Mouse (Mus musculus): ENCODE measurements around the gene Ptprb. TPM values are rescaled to one million over a fixed set of nuclear protein-coding genes. Genes with fewer than 3 reads are reported as not detected.

Ptprb gene
- polyA plus RNA-seq, 1 experiment = 0.02 TPM

DNA sequence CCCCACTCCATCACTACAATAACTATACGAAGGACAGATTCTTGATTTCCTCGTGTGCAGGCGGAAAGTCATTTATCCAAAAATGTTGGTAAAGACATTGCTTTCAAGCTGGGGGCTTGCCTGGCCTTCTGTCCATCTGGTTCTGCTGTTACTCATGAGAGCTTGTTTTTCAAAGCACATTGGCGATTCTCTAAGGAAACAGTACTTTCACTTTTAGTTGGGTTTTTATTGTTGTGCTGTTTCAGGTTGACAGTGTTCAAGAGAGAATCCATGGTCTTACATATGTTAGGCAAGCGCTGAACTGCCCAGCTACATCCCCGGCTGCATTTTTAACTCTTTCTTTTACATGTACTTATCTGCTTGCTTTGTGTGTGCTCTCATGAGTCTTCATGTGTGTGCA, 73.7 kb downstream of the Ptprb start:
- TF ChIP-seq TAL1 (IDR thresholded peaks at IDR 0.05; ENCODE audit: low read length) (no peak), GATA1 (IDR thresholded peaks at IDR 0.05; ENCODE audit: low read length) (no peak)
- H3K36me3 ChIP-seq (ENCODE audit: control insufficient read depth) = no peaks in the 10 kb centered on the region

DNA sequence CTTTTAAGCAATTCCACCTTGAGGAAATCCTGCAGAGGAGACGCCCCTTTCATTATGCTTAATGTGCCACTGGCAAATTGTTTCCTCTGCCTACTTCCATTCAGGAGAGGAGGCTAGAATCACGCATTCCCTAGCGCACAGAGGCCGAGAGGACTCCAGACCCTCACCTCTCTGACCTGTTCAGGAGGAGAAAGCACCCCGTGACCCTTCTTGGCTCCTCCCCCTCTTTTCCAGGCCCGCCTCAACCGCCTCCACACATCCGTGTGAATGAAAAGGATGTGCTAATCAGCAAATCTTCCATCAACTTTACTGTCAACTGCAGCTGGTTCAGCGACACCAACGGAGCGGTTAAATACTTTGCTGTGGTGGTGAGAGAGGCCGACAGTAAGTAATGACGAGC, 75.2 kb downstream of the Ptprb start:
- TF ChIP-seq TAL1 (IDR thresholded peaks at IDR 0.05; ENCODE audit: low read length) (no peak), GATA1 (IDR thresholded peaks at IDR 0.05; ENCODE audit: low read length) (no peak)
- Histone ChIP-seq H3K4me1 (ENCODE audit: control insufficient read depth) (no peaks in the 10 kb centered on the region), H3K4me3 (replicated peaks) (no peak overlapping the region), H3K36me3 (ENCODE audit: control insufficient read depth) (no peaks in the 10 kb centered on the region), H3K27me3 (ENCODE audit: control insufficient read depth) (no peaks in the 10 kb centered on the region), H3K9me3 (ENCODE audit: control insufficient read depth, low read length) (no peaks in the 10 kb centered on the region)

More for the DNA sequence above, 73.7 kb downstream of the Ptprb start:
- Histone ChIP-seq H3K9me3 (ENCODE audit: control insufficient read depth, low read length) (peaks cover 3% of the 10 kb centered on the region; the same call in 1 of the 2 replicates), H3K4me3 (replicated peaks) (no peak overlapping the region), H3K4me1 (ENCODE audit: control insufficient read depth) (no peaks in the 10 kb centered on the region), H3K27me3 (ENCODE audit: control insufficient read depth) (no peaks in the 10 kb centered on the region)

DNA sequence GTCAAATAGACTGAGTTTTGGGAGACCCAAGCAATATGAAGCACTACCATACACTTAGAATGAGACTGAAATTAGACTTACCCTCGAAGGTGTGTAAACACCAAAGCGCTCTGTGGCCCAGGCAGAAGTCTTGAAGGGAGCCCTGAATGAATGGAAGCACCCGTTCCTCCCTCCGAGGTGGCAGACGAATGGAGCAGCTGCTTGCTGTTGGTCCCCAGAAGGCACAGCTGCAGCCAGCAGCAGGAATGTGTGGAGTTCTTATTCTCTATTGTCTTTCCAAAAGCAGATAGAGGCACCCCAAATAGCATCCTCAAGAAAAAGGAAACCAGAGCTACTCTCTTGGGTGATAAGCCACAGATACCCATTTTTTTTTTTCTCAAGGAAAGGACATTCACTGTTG, 79.0 kb downstream of the Ptprb start:
- H3K4me1 ChIP-seq (ENCODE audit: control insufficient read depth) = no peaks in the 10 kb centered on the region
- H3K4me3 ChIP-seq (replicated peaks) = no peak overlapping the region
- TF ChIP-seq GATA1 (IDR thresholded peaks at IDR 0.05; ENCODE audit: low read length) = no peak
- TF ChIP-seq TAL1 (IDR thresholded peaks at IDR 0.05; ENCODE audit: low read length) = no peak
- no peaks in the 10 kb centered on the region for H3K9me3 ChIP-seq (ENCODE audit: control insufficient read depth, low read length)
- no peaks in the 10 kb centered on the region for H3K27me3 ChIP-seq (ENCODE audit: control insufficient read depth)
- no peaks in the 10 kb centered on the region for H3K36me3 ChIP-seq (ENCODE audit: control insufficient read depth)

DNA sequence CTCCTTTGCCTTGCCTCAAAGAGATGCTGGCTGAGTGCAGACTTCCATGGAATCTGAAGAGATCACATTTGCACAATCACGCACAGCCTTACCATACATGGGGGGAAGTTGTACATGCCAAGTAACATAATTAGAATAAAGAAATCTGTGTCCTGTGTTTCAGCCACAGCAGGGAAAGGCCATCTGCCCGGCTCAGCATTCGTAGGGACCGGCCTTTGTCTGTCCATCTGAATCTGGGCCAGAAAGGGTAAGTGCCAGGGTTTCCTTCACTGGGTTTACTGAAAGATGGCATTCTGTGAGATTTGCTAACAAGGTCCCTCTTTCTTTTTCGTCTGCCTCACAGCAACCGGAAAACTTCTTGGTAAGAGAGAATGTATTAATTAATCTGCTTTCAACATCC, 86.9 kb downstream of the Ptprb start:
- no peaks in the 10 kb centered on the region for H3K9me3 ChIP-seq (ENCODE audit: control insufficient read depth, low read length)
- no peaks in the 10 kb centered on the region for H3K4me1 ChIP-seq (ENCODE audit: control insufficient read depth)
- no peak for TF ChIP-seq TAL1 (IDR thresholded peaks at IDR 0.05; ENCODE audit: low read length)
- TF ChIP-seq GATA1 (IDR thresholded peaks at IDR 0.05; ENCODE audit: low read length) = no peak
- H3K36me3 ChIP-seq (ENCODE audit: control insufficient read depth) = no peaks in the 10 kb centered on the region
- H3K4me3 ChIP-seq (replicated peaks) = no peak overlapping the region
- H3K27me3 ChIP-seq (ENCODE audit: control insufficient read depth) = no peaks in the 10 kb centered on the region

DNA sequence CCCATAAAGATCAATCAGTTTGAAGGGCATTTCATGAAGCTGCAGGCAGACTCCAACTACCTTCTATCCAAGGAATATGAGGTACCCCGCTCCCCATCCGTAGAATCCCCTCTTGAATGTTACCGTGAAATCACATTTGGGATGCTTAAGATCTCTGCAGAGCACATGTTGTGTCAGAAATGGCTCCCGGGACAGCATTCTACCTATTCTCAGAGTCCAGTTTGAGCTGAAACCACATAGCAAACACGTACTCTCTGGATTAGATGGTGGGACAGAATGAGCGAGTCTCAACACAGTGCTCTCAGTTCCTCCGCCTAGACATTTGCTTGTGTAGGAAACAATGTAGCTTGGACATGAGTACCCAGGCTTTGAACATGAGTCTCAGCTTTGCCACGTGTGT, 87.3 kb downstream of the Ptprb start:
- Histone ChIP-seq H3K9me3 (ENCODE audit: control insufficient read depth, low read length) (no peaks in the 10 kb centered on the region), H3K27me3 (ENCODE audit: control insufficient read depth) (no peaks in the 10 kb centered on the region), H3K4me1 (ENCODE audit: control insufficient read depth) (no peaks in the 10 kb centered on the region), H3K36me3 (ENCODE audit: control insufficient read depth) (no peaks in the 10 kb centered on the region), H3K4me3 (replicated peaks) (no peak overlapping the region)
- no peak for TF ChIP-seq TAL1 (IDR thresholded peaks at IDR 0.05; ENCODE audit: low read length)
- no peak for TF ChIP-seq GATA1 (IDR thresholded peaks at IDR 0.05; ENCODE audit: low read length)

DNA sequence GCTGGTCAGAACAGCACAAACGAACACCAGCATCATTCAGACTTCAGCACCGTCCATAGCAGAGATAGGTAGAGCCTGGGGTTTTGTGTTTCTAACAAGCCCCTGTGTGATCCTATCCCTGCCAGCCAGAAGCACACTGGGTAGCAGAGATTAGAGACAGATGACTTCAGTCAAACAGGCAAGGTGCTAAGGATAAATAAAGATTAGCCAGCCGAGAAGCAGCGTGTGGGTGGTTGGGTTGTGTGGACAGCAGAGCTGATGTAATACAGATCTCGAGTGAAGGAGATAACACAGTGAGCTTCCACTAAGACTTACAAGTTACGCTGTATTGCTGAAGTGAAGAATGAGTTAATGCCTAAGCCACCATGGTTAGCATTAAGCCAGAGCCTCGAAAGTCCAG, 89.4 kb downstream of the Ptprb start:
- H3K4me1 ChIP-seq (ENCODE audit: control insufficient read depth) = no peaks in the 10 kb centered on the region
- no peak overlapping the region for H3K4me3 ChIP-seq (replicated peaks)
- H3K36me3 ChIP-seq (ENCODE audit: control insufficient read depth) = no peaks in the 10 kb centered on the region
- no peaks in the 10 kb centered on the region for H3K9me3 ChIP-seq (ENCODE audit: control insufficient read depth, low read length)
- no peaks in the 10 kb centered on the region for H3K27me3 ChIP-seq (ENCODE audit: control insufficient read depth)
- no peak for TF ChIP-seq GATA1 (IDR thresholded peaks at IDR 0.05; ENCODE audit: low read length)
- TF ChIP-seq TAL1 (IDR thresholded peaks at IDR 0.05; ENCODE audit: low read length) = no peak

DNA sequence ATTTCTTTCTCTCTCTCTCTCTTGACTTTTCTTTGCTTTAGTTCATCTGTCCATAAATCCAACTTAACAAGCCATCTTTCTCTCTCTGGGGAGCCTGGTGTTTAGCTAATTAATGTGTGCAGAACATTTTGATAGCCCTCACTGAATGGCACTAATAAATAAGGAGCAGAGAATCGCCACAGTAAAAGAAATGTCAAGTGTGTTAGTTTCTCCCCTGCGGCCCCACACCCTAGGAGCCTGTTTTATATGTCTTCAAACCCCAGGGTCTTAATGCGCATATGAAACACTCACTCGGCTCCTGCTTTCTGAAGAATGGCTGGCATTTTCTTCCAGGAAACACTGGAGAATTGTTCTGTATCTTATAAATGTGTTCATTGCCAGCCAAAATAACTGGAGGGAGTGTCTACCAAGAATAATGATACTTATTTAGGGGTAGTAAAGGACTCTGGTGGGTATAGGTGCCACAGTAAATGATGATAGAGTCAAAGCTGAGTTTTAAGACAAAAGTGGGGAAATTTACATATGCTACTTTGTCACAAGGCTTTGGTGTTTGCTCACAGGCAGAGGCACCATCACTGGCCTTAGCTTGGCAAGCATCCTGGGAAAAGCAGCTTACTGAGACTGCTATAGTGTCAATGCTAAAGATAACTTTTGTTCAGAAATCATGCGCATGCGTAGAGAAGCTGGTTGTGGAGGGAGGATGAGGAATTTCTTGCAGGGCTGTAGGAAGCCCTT, 95.8 kb downstream of the Ptprb start:
- Histone ChIP-seq H3K27me3 (ENCODE audit: control insufficient read depth) (no peaks in the 10 kb centered on the region), H3K4me1 (ENCODE audit: control insufficient read depth) (no peaks in the 10 kb centered on the region), H3K36me3 (ENCODE audit: control insufficient read depth) (no peaks in the 10 kb centered on the region), H3K4me3 (replicated peaks) (no peak overlapping the region), H3K9me3 (ENCODE audit: control insufficient read depth, low read length) (no peaks in the 10 kb centered on the region)
- TF ChIP-seq GATA1 (IDR thresholded peaks at IDR 0.05; ENCODE audit: low read length) (no peak), TAL1 (IDR thresholded peaks at IDR 0.05; ENCODE audit: low read length) (no peak)

DNA sequence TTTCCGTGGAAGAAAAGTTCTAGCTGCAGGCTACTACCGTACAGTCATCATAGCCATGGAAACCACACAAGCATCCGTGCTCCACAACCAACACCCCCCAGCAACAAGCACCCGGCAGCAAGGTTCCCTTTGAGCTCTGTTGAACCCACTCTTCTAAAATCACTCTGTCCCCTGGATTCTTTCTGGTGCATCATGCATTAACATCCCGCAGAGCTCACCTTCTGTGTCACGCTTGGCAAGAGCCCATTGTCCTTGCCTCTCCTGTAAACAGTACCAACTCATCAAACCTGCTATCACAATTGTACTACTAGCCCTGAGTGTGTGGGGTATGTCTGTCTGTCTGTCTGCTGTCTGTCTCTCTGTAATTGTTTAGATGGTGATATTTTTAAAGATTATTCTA, 98.8 kb downstream of the Ptprb start:
- Histone ChIP-seq H3K27me3 (ENCODE audit: control insufficient read depth) (no peaks in the 10 kb centered on the region), H3K36me3 (ENCODE audit: control insufficient read depth) (no peaks in the 10 kb centered on the region), H3K4me3 (replicated peaks) (no peak overlapping the region), H3K9me3 (ENCODE audit: control insufficient read depth, low read length) (no peaks in the 10 kb centered on the region), H3K4me1 (ENCODE audit: control insufficient read depth) (no peaks in the 10 kb centered on the region)
- TF ChIP-seq TAL1 (IDR thresholded peaks at IDR 0.05; ENCODE audit: low read length) (no peak), GATA1 (IDR thresholded peaks at IDR 0.05; ENCODE audit: low read length) (no peak)

DNA sequence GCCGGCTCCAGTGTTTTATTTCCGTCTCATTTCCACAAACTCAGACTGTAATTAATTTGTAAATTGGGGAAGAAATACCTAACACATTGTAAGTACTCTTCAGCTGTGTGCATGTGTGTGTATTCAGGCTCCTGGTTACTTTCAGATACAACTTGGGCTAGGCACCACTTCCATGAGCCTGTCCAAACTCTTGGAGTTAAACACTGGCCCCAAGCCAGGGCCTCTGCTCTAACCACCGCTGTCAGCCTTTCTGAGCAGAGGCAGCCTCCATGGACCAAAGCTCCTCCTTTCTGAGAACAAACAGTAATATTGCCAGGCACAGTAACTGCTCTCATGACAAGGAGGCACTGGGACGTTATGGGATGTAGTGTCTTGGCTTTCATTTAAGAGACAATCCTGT, 101.5 kb downstream of the Ptprb start:
- no peaks in the 10 kb centered on the region for H3K9me3 ChIP-seq (ENCODE audit: control insufficient read depth, low read length)
- H3K4me1 ChIP-seq (ENCODE audit: control insufficient read depth) = no peaks in the 10 kb centered on the region
- no peaks in the 10 kb centered on the region for H3K27me3 ChIP-seq (ENCODE audit: control insufficient read depth)
- no peak overlapping the region for H3K4me3 ChIP-seq (replicated peaks)
- no peaks in the 10 kb centered on the region for H3K36me3 ChIP-seq (ENCODE audit: control insufficient read depth)
- TF ChIP-seq TAL1 (IDR thresholded peaks at IDR 0.05; ENCODE audit: low read length) (no peak), GATA1 (IDR thresholded peaks at IDR 0.05; ENCODE audit: low read length) (no peak)
